Mouse (Mus musculus) bone marrow, adult 2 months (tissue): ENCODE data around the gene Rrad. TPM values are rescaled to one million over a fixed set of nuclear protein-coding genes. Genes with fewer than 3 reads are reported as not detected.

ENCODE experiments used
- H3K27ac ChIP-seq: fragments of 200-500 bp; 2 replicates; pipeline ENCODE4 v1.5.1; 2012; ENCODE audit warnings: low read depth, mild to moderate bottlenecking, control low read depth, inconsistent platforms, low read length; ENCODE audit not compliant: control insufficient read depth, poor library complexity, insufficient read depth
- H3K4me1 ChIP-seq: fragments of 200-500 bp; 2 replicates; pipeline ENCODE4 v1.6.1; 2011; ENCODE audit warnings: low read length; ENCODE audit not compliant: control insufficient read depth, insufficient read depth
- H3K4me3 ChIP-seq: fragments of 200-500 bp; replicated peaks from 2 replicates; pipeline ENCODE3; 2011; ENCODE audit warnings: mild to moderate bottlenecking, low read depth, low read length, control low read depth; ENCODE audit not compliant: control insufficient read depth
- CTCF ChIP-seq: fragments of 200-500 bp; IDR thresholded peaks from 2 replicates; pipeline ENCODE4 v1.5.1; 2011; ENCODE audit warnings: low read length, control low read depth; ENCODE audit not compliant: control insufficient read depth, insufficient read depth
- POLR2A ChIP-seq: fragments of 200-500 bp; IDR thresholded peaks from 2 replicates; pipeline ENCODE4 v1.6.1; 2011; ENCODE audit warnings: low read depth, mild to moderate bottlenecking, control low read depth, low read length, borderline replicate concordance; ENCODE audit not compliant: control insufficient read depth
- WGBS: fragments of 180-500 bp; shearing (Covaris S2); methylation state at CpG from one replicate; pipeline ENCODE4 v1.1.7; 2018; 5-methylcytosine and 5-hydroxymethylcytosine counted together
- polyA plus RNA-seq: library from polyadenylated mRNA; stranded (reverse); fragments of >200 nt; gene quantifications from 2 replicates; pipeline ENCODE4 v1.2.4, GENCODE M21; 2011; ENCODE audit warnings: low replicate concordance; ENCODE audit not compliant: missing spikeins, insufficient read depth, insufficient read length

Gene Rrad
- polyA plus RNA-seq, 1 experiment, result 1.4 TPM

GRCm38 (mm10) chr8:104603245-104603593 lies 27.9 kb downstream of the Rrad start:
- WGBS, result 79% methylated on average over 4 of the region's 4 CpGs

GRCm38 (mm10) chr8:104602468-104603244 lies 28.5 kb downstream of the Rrad start:
- no peak overlapping the region for H3K4me3 ChIP-seq
- WGBS, result 29% methylated on average over 21 of the region's 21 CpGs
- no peaks in the 10 kb centered on the region for H3K4me1 ChIP-seq
- no peak overlapping the region for H3K27ac ChIP-seq
- TF ChIP-seq CTCF (peak; percentile 94), POLR2A (no peak)

More at GRCm38 (mm10) chr8:104603245-104603593, 27.9 kb downstream of the Rrad start:
- Histone ChIP-seq H3K4me3 (no peak overlapping the region), H3K27ac (no peak overlapping the region), H3K4me1 (no peaks in the 10 kb centered on the region)
- TF ChIP-seq CTCF, result no peak
- no peak for TF ChIP-seq POLR2A

GRCm38 (mm10) chr8:104601941-104602371 lies 29.2 kb downstream of the Rrad start:
- no peak overlapping the region for H3K27ac ChIP-seq
- 3% methylated on average over 12 of the region's 12 CpGs for WGBS
- no peak for TF ChIP-seq POLR2A
- no peak for TF ChIP-seq CTCF
- no peak overlapping the region for H3K4me3 ChIP-seq
- H3K4me1 ChIP-seq, result no peaks in the 10 kb centered on the region

GRCm38 (mm10) chr8:104601386-104601785 lies 29.7 kb downstream of the Rrad start:
- Histone ChIP-seq H3K4me3 (no peak overlapping the region), H3K27ac (no peak overlapping the region), H3K4me1 (no peaks in the 10 kb centered on the region)
- TF ChIP-seq POLR2A (no peak), CTCF (no peak)
- WGBS, result 53% methylated on average over 7 of the region's 7 CpGs

- TF ChIP-seq CTCF (no peak), POLR2A (no peak)
These were observed 32.6 kb downstream of the Rrad start for GRCm38 (mm10) chr8:104598496-104598895.

GRCm38 (mm10) chr8:104597656-104598055 lies 33.5 kb downstream of the Rrad start:
- WGBS, result 89% methylated on average over 6 of the region's 6 CpGs
- no peak overlapping the region for H3K27ac ChIP-seq
- H3K4me3 ChIP-seq, result no peak overlapping the region
- TF ChIP-seq POLR2A (no peak), CTCF (no peak)
- no peaks in the 10 kb centered on the region for H3K4me1 ChIP-seq

More at GRCm38 (mm10) chr8:104598496-104598895, 32.6 kb downstream of the Rrad start:
- no peak overlapping the region for H3K27ac ChIP-seq
- no peak overlapping the region for H3K4me3 ChIP-seq
- no peaks in the 10 kb centered on the region for H3K4me1 ChIP-seq
- WGBS, result 75% methylated on average over 6 of the region's 6 CpGs

- Histone ChIP-seq H3K4me1 (no peaks in the 10 kb centered on the region), H3K27ac (no peak overlapping the region), H3K4me3 (peak overlapping the region; percentile 47)
- TF ChIP-seq POLR2A (no peak), CTCF (no peak)
- 30% methylated on average over 21 of the region's 21 CpGs for WGBS
These were observed 35.2 kb downstream of the Rrad start for GRCm38 (mm10) chr8:104595773-104596536.

- H3K27ac ChIP-seq, result no peak overlapping the region
- H3K4me1 ChIP-seq, result no peaks in the 10 kb centered on the region
- no peak overlapping the region for H3K4me3 ChIP-seq
- 91% methylated on average over 19 of the region's 19 CpGs for WGBS
- TF ChIP-seq POLR2A (no peak), CTCF (no peak)
These were observed 36.3 kb downstream of the Rrad start for GRCm38 (mm10) chr8:104594611-104595362.
